Mouse (Mus musculus) testis, adult 2 months (tissue): ENCODE measurements around the gene Mstn.

ENCODE experiments used
- CTCF ChIP-seq: fragments of 200-500 bp; IDR thresholded peaks from 2 replicates; pipeline ENCODE4 v1.5.1; 2012; ENCODE audit warnings: low read depth, mild to moderate bottlenecking, inconsistent platforms, low read length, moderate library complexity; ENCODE audit not compliant: control insufficient read depth, insufficient read depth, insufficient replicate concordance
- POLR2A ChIP-seq: fragments of 200-500 bp; IDR thresholded peaks from 2 replicates; pipeline ENCODE4 v1.6.1; 2012; ENCODE audit warnings: low read depth, mild to moderate bottlenecking, inconsistent platforms, low read length, moderate library complexity; ENCODE audit not compliant: control insufficient read depth

GRCm38 (mm10) chr1:53060499-53060898 is 941 bp upstream of the Mstn start:
- TF ChIP-seq POLR2A (no peak), CTCF (no peak)
